Mouse (Mus musculus): Measurements from ENCODE around the gene Kcnd1.

GRCm38 (mm10) chrX:7847845-7848244 is 25.8 kb downstream of the Kcnd1 start:
- TF ChIP-seq CTCF (IDR thresholded peaks at IDR 0.05; ENCODE audit: control insufficient read depth, insufficient read depth, low read length) (no peak), POLR2A (IDR thresholded peaks at IDR 0.05; ENCODE audit: borderline replicate concordance, control insufficient read depth, low read depth, low read length) (no peak)

Data from bone marrow, adult 2 months (tissue).